Mouse (Mus musculus) olfactory bulb, adult 2 months (tissue): ENCODE measurements around the gene Kcna1. TPM values are rescaled to one million over a fixed set of nuclear protein-coding genes. Genes with fewer than 3 reads are reported as not detected.

ENCODE experiments used
- H3K27ac ChIP-seq: fragments of 200-500 bp; 2 replicates; pipeline ENCODE4 v1.5.1; 2012; ENCODE audit warnings: low read depth, low read length; ENCODE audit not compliant: insufficient read depth
- H3K4me1 ChIP-seq: fragments of 200-500 bp; 2 replicates; pipeline ENCODE4 v1.6.1; 2012; ENCODE audit warnings: low read length; ENCODE audit not compliant: control insufficient read depth, insufficient read depth
- H3K4me3 ChIP-seq: fragments of 200-500 bp; 2 replicates; pipeline ENCODE4 v1.5.1; 2012; ENCODE audit warnings: mild to moderate bottlenecking, low read depth, low read length, moderate library complexity; ENCODE audit not compliant: insufficient read depth
- CTCF ChIP-seq: fragments of 200-500 bp; IDR thresholded peaks from 2 replicates; pipeline ENCODE4 v1.5.1; 2012; ENCODE audit warnings: low read depth, mild to moderate bottlenecking, low read length, moderate library complexity; ENCODE audit not compliant: insufficient read depth
- POLR2A ChIP-seq: fragments of 200-500 bp; IDR thresholded peaks from 2 replicates; pipeline ENCODE4 v1.6.1; 2012; ENCODE audit warnings: mild to moderate bottlenecking, low read depth, low read length, moderate library complexity; ENCODE audit not compliant: insufficient read depth
- WGBS: fragments of 180-500 bp; shearing (Covaris S2); methylation state at CpG from one replicate; pipeline ENCODE4 v1.1.7; 2018; 5-methylcytosine and 5-hydroxymethylcytosine counted together
- polyA plus RNA-seq: library from polyadenylated mRNA; stranded (reverse); fragments of >200 nt; gene quantifications from 2 replicates; pipeline ENCODE4 v1.2.4, GENCODE M21; 2012; ENCODE audit warnings: low replicate concordance; ENCODE audit not compliant: missing spikeins, insufficient read depth, insufficient read length

The Kcna1 gene
- not detected in 2 replicates for polyA plus RNA-seq

DNA sequence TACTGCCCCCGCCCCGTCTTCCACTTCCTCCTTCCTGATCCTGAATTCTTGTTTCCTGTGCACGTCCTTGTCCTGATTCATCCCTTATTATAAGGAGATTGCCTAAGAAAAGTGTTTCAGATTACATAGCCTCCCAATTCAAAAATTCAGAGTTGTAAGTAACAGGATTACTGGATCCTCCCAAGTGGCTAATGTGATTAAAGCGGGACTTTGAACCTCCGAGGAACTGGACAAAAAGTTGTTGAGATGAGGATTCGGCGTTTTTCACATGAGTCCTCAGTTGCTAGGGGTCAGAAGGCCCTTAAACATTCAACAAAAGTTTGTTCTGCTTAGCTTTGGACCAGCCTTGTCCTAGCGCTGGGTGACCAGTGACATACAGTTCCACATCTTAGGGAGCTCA, at the start of gene Kcna1:
Kcna1 (minus strand) TSS at position 4 of the 400 bp plus-strand sequence.
- Histone ChIP-seq H3K4me3 (peak within 1 kb of the TSS; percentile 87), H3K27ac (peak within 1 kb of the TSS; percentile 81), H3K4me1 (peaks cover 18% of the 10 kb centered on the region)
- TF ChIP-seq POLR2A (no peak), CTCF (no peak)
- 27% methylated on average over 8 of the region's 8 CpGs for WGBS

DNA sequence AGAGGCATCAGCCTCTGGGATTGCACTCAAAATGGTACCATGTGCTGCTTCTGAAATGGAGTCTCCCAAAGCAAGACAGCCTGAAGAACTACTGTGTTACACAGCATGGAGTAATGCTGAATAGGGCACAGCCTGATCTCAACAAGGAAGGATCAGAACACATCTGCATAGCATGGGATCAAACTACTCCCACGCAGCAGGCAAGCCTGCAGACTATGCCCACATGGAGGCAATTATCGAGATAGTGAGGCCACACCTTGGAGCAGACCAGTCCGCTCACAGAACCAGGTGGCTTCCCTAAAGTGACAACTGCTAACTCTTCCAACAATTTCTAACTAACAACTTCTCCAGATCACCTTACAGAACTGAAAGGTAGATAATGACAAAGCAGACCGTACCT, 40.9 kb upstream of the Kcna1 start:
- Histone ChIP-seq H3K4me1 (no peaks in the 10 kb centered on the region), H3K27ac (no peak overlapping the region), H3K4me3 (no peak overlapping the region)
- TF ChIP-seq POLR2A (no peak), CTCF (no peak)
- WGBS, result 77% methylated on average over 4 of the region's 4 CpGs

DNA sequence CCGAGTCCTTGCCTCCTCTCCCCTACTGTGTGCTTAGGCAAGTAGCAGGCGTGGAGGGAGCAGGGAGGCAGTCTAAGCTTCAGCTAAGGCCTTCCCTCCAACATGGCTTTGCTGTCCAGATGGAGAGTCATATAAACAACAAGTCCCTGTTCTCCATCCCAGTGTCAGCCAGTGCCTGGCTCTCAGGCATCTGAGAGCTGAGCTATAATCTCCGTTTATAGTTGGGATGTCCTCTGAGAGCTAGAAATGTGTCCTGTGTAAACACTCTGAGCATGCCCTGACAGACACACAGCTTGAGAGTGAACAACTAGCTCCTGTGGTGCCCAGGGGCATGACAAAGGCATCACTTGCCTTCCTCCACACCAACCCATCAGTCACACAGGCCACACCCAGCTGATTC, 39.0 kb upstream of the Kcna1 start:
- no peak overlapping the region for H3K27ac ChIP-seq
- 84% methylated on average over 3 of the region's 3 CpGs for WGBS
- TF ChIP-seq POLR2A, result no peak
- no peak for TF ChIP-seq CTCF

DNA sequence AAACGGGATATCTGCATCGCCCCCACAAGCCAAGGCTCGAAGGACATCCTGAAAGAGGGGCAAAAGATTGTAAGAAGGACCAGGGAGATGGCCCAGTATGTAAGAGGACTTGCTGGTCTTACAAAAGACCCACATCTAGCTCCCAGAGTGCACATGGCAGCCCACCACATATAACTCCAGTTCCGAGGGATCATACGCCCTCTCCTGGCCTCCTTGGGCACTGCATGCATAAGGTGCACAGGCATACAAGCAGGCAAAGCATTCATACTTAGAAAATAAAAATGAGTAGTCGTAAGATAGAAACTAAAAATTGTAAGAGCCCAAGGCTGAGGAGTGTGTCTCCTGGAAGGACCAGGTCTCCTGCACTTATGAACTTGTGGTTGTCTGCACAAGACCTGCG, 32.8 kb upstream of the Kcna1 start:
- peaks cover 3% of the 10 kb centered on the region; the same call in 1 of the 2 replicates for H3K4me1 ChIP-seq
- H3K27ac ChIP-seq, result no peak overlapping the region
- 71% methylated on average over 7 of the region's 7 CpGs for WGBS
- H3K4me3 ChIP-seq, result no peak overlapping the region
- no peak for TF ChIP-seq CTCF
- TF ChIP-seq POLR2A, result no peak

More for the DNA sequence above, 39.0 kb upstream of the Kcna1 start:
- H3K4me1 ChIP-seq, result no peaks in the 10 kb centered on the region; the same call in 1 of the 2 replicates
- H3K4me3 ChIP-seq, result no peak overlapping the region

DNA sequence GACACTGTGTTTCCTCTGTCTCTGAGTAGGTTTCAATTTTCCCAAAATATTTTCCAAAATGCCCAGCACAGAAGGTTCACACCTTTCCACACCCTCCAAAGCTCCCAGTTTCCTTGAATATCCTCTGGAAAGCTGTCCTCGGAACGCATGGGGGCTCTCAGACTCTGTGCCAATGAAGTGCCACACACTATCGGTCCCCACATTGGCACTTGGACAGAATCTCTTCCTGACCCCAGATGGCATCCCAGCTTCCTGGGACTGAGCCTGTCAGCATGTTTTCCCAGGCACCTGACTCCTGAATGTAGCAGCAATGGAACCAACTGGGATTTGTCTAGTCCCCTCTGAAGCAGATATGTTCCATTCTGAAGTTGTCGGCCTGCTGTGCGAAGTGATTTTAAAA, 20.8 kb upstream of the Kcna1 start:
- WGBS, result 88% methylated on average over 5 of the region's 5 CpGs
- Histone ChIP-seq H3K27ac (no peak overlapping the region), H3K4me1 (peaks cover 2% of the 10 kb centered on the region; the same call in 1 of the 2 replicates), H3K4me3 (no peak overlapping the region)
- TF ChIP-seq POLR2A (no peak), CTCF (no peak)

DNA sequence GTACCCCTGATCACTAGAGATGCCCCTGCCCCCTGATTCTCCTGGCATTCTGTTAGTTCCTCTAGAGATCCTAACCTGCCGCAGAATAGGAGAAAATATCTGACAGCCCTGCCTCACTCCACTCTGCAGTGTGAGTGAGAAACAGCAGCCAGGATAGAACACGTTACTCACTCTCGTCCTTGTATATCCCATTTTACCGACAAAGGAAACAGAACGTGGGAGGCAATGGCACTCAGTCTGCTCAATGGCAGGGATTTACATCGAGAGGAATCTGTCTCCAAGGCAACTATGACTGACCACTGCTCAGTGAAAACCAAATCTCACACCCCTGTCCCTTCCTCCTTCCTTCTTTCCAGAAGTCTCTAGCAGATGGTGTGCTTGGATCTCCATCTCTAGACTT, 19.9 kb upstream of the Kcna1 start:
- no peak overlapping the region for H3K27ac ChIP-seq
- peaks cover 2% of the 10 kb centered on the region; the same call in 1 of the 2 replicates for H3K4me1 ChIP-seq
- WGBS, result 49% methylated on average over 6 of the region's 6 CpGs
- TF ChIP-seq CTCF (no peak), POLR2A (no peak)
- H3K4me3 ChIP-seq, result no peak overlapping the region

DNA sequence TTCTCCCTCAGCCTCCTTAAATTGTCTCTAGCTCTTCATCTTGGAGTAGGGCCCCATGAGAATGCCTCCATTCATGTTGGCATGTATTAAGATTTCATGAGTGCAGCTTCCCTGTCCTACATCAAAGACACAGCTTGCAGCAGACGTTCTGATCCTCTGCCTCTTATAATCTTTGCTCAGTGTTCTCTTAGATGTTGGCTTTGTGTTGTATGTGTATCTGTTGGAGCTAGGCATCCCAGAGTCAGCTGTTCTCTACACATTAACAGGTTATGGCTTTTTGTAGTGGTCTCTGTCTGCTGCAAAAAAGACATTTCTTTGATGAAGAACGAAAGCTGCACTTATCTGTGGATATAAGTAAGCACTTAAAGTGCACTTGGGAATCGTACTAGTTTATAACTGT, 18.4 kb upstream of the Kcna1 start:
- 71% methylated on average over 3 of the region's 3 CpGs for WGBS
- Histone ChIP-seq H3K4me1 (0 out of 2 replicates have a peak, but pooled peaks cover 2% of the 10 kb centered on the region), H3K27ac (no peak overlapping the region), H3K4me3 (no peak overlapping the region)
- no peak for TF ChIP-seq POLR2A
- no peak for TF ChIP-seq CTCF

DNA sequence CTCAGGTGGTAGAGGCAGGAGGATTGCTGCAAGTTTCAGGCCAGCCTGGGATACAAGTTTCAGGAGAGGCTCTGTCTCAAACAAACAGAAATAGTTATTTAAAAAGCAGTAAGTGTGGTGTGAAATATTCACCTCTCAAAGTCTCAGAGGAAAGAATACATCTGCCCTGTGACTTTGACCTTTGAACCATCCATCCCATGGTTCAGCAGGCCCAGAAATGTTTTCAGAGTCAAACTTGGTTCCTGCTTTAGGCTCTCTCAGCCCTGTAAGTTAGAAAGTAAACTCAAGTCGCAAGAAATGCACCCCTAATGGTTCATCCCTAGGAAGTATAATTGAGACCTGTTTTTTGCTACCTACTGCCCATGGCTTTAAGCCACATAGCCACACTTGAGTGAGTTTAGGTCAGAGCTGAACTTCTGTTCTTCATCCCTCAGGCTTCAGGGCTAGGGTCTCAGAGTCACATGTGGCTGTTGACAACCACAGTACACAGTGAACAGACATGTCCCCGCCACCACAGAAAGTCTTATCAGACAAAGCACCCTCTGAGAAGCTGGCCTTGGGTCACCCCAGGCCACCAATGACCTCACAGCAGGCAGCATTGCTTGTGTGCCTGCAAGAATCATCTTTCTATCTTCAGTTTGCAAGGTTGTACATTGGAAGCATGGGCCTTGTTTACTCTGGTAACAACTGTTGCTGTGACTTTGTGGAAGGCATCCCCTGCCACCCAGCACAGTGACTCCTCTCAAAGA, 11.6 kb upstream of the Kcna1 start:
- 93% methylated on average over 2 of the region's 2 CpGs for WGBS
- 0 out of 2 replicates have a peak, but pooled peaks cover 3% of the 10 kb centered on the region for H3K4me1 ChIP-seq
- H3K27ac ChIP-seq, result no peak overlapping the region
- no peak overlapping the region for H3K4me3 ChIP-seq
- TF ChIP-seq CTCF, result no peak
- no peak for TF ChIP-seq POLR2A

DNA sequence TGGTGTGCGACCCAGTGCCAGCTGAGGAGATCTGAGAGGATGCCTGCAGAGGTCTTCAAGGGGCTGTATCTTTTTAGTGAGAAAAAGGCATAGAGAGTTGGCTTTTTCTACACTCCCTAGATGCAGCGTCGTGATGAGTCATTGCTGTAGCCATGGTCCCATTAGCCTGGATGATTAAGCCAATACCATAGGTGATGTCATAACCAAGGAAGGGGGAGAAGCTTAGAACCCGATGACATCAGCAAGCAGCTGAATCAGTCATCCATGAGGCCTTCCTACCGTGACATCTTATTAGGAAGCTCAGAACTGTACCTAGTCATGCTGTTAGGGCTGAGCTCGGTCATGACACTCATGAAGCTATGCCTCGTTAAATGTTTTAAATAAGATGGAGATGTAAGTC, 7.4 kb upstream of the Kcna1 start:
- WGBS, result 60% methylated on average over 7 of the region's 7 CpGs
- Histone ChIP-seq H3K4me3 (no peak overlapping the region), H3K27ac (no peak overlapping the region), H3K4me1 (0 out of 2 replicates have a peak, but pooled peaks cover 3% of the 10 kb centered on the region)
- TF ChIP-seq POLR2A, result no peak
- no peak for TF ChIP-seq CTCF
